Mouse (Mus musculus) fat pad, adult 2 months (tissue): ENCODE measurements around the gene Nat9.

Experiments
- DNase-seq: peaks from one replicate; pipeline ENCODE4 v3.0.0-alpha.2; 2011; ENCODE audit warnings: low read depth, low spot score; ENCODE audit errors: extremely low read depth

Gene Nat9

DNA sequence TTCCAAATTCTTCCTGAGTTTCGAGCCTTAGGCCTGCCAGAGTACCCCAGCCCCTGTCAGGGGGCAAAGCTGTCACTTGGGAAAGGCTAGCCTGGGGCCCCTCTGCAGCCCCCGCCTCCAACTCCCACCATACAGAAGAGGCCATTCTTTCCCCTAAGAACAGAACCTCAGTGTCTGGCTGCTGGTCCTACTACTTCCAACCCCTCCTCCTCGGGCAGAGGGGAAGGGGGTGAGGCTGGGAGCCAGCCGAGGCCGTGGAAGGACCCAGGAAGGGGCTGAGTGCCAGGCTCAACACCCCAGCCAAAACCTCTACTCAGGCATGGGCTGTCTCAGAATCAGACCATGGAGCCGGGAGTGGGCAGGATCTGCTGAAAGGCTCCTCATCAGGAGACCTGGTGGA is 8.5 kb downstream of the Nat9 start:
- DNase-seq = no peak

DNA sequence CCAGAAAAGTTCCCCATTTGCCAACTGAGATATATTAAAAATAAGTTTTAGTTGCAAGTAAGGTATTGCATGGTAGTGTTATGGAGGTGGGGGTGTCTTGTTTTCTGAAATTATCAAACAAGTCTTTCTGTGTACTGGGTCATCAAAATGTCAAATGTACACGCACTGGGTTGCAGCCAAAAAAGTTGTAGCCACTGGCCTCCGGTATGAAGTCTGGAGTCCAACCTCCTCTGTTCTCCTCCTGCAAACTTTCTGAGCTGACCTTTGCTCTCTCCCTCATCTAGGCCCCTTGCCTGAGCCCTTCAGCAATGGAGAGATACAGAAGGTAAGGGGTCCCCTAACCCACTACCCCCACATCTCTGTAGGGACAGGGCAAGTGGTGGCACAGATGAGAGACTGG is 8.9 kb downstream of the Nat9 start:
- DNase-seq = no peak

DNA sequence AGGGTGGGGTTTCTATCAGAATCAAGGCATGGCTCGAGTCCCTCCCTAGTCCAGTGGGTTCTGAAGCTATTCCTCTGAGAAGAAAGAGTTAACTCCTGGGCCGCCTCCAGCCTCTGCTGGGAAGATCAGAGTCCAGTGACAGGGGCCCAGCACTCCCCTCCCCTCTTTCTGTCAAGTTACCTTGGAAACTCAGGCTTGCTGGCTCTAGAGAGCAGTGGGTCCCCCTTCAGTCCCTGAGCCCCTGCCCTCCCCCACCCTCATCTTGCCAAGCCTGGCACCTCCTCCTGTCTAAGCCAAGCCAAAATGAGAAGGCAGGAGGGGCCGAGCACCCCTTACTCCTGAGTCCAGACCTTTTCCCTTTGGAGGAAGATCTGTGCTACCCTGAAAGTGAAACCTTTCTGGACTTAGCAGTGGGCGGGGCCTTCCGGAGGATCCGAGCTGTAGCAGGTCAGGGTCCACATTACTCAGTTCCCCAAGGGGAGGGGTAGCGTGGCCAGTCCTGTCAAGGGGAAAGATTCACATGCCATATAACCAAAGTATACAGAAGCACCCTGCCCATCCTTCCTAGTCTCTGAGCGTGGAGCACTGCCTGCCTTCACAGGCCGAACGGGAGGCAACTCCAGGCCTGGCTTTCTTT is 10.0 kb downstream of the Nat9 start:
- DNase-seq = no peak

DNA sequence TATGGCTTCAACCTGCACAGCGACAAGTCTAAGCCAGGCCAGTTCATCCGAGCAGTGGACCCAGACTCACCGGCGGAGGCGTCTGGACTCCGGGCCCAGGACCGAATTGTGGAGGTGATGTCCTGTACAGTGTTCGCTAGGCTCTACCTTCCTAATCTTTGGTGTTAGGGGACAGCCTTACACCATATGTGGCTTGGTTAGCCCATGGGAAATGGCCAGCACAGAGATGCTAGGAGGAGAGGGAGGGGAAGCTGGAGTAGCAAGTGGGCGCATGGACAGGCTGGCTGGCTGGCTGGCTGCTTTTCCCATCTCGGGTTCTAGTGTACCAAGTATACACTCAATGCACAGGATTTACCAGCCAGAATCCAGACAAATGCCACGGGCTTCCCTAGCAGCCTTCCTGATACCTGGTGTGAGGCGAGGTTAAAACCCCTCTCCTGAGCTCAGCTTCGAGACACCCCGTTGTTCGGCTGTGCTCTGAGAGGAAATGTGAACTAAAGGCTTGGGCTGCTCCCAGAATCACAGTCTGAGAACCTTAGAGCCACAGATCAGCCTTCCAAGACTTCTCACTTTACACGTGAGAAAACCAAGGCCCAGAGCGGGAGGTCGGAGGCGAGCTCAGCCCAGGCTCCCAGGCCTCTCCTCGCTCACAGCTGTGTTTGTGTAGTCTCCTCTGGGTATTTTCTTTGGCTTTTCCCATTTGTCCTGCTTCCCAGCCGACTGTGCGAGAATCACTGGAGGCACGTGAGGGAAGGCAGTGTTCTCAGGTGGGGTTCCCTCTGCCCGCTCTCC is 11.1 kb downstream of the Nat9 start:
- DNase-seq = no peak

DNA sequence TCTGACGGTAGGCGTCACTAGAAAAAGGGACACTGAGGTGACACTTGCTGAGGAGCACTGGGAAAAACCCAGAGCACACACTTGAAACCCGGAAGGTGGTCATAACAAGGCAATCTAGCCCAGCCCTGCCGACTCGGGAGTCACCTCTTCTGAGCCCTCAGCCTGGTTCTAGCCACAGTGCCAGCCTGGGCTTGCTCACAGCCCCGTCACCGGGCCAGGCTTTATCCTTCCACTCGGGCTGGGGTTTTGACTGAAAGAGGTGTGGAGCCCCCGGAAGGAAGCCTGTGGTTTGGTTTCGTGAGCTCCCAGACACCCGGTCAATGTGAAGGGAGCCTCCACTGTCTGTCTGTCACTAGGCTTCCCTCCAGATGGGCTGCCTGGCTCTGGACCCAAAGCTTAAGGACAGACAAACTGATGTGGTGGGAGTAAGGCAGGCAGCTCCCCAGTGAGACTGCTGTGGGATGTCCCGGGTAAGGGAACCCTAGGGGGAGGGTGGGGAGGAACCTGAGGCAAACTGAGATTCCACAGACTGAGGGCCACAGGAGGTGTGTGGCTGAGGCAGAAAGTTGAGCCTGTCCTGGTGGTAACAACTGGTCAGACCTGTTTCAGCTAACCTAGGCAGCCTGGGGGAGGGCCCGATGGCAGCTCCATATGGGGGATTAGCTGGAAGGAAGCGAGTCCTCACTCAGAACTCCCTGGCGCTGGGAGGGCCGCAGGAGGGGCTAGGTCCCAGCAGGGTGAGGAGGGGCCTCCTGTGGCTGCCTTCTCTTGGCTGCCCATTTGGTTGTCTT is 13.9 kb downstream of the Nat9 start:
- no peak for DNase-seq

DNA sequence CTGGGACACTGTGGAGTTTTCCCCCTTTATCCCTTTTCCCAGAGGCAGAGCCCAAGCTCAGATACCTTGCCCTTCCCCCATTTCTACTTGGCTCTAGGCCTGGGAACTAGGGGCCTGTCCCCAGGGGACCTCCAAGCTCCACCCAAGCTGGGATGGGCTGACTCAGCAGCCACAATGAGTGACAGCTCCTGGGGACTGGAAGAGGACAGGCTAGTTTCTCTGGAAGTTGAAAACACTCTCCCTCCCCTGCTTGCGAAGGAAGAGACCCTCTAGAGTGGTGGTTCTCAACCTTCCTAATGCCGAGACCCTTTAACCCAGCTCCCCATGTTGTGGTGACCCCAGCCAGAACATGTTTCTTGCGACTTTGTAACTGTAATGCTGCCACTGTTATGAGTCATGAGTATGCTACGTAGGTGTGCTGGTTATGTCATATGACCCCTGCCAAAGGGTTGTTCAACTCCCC is 14.8 kb downstream of the Nat9 start:
- DNase-seq = no peak

DNA sequence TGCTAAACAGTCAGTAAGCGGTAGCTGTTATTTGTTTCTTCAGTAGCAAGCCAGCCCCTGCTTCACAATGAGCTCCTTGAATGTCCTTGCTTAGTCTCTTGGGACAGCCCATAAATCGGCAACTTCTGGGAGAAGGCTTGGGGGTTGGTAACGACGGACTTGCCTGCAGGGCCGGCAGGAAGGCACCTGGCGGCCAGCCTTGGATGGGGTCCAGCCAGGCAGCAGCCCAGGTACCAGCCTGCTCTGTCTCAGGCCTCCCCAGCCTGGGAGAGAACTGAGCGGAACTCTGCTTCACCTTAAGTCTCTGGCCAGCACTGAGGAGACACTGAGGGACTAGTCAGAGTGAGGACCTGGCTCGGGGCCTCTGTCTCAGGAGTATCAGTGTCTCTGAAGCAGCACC is 16.5 kb downstream of the Nat9 start:
- no peak for DNase-seq

DNA sequence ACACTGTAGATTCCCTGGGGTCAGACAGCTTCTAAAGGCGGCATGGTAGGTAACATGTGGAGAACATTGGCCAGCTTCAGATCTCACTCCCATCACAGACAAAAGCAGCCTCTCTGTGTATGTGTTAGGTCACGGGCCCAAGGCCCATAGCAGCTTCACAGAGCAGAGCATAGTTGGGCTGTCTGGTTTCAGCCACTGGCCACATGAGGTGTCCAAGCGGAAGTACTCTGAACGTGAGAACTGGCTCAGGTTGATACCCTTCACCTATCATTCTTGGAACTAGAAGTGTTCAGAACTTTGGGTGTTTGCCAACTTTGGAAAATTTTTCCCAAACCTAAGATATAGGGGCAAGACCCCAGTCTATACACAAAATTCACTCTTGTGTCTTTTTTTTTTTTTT is 18.2 kb downstream of the Nat9 start:
- no peak for DNase-seq

DNA sequence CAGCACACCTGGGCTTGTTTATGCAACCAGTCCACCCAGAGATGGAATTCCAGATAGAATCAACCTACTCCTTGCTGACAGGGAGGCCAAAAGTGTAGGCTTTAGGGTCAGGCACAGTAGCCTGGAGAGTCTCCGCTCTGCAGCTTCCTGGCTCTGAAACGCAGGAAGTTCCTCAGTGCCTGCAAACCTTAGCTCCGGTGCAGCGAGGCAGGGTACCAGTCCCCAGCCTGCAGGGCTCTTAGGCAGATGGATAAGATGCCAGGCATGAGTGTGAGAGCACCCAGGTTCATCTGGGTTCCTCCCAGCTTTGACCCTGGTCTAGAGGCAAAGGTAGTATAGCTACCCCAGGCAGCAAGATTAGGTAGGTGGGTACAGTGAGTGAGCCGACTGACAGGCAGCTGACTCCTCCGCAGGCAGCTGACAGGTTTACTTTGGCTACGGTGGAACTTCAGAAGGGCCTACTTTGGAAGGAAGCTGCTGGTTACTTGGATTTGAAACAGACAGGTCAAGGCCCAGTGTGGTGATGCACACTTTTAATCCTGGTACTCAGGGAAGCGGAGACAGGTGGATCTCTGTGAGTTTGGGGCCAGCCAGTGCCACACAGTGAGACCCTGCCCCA is 19.9 kb downstream of the Nat9 start:
- peak; percentile 65 for DNase-seq

DNA sequence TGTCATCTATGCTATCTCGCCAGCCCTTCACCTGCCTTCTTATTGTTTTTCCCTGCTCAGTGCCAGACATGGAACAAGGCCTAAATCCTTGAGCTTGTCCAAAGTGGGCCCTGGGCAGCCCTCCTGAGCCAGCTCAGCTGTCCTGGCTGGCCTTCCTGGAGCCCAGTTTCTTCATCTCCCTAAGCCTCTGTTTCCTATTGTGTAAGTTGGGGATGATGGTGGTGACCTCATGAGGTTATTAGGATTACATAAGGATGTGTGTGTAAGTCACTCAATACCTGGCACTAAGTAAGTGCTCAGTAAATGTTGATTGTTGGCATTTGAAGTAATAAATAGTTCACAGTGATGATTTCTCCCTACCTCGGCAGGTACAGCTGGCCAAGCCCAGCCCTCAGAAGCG is 20.9 kb downstream of the Nat9 start:
- DNase-seq = peak; percentile 85

DNA sequence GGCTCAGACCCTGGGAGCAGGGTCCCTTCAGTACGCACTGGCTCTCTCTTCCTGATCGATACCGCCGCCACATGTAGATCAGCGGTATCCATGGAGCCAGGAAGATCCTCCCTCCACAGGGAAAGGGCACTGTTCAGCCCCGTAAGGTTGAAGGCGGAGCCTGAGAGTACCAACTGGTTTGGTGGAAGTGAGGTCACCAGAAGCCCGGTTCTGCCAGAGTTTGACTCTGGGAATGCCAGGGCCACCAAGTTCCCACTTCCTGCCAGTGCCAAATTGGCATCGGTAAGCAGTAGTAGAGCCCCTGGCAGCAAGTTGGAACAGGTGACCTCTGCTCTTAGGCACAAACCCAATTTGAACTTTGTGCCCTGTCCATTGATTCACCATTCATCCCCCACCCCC is 22.7 kb downstream of the Nat9 start:
- peak; percentile 50 for DNase-seq

DNA sequence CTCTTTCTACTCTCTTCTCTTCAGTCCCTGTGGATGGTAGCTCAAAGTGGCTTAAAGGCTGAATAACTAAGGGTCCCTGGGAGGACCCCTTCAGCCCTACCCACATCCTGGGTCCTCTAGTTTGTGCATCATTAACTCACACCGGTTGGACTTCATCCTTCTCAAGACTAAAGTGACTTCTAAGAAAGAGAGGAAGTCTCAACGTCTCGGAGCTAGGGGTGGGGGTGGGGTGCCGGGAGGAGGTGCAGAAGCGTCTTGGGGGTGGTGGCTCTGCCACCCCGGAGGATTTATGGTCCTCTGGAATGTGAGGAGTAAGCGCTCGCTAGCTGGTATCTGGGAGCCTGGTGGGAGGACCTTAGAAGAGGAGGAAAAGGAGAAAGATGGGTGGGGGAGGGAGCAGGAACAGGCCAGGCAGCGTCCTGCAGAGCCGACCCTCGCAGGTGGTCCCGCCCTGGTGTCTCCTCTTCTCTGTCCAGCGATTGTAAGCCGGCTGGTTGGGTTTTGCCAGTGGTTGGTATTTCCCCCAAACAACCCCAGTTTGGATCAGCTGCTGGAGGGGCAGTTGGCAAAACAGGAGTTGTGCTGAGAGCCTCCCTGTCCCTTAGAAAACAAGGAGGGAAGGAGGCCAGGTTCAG is 23.2 kb downstream of the Nat9 start:
- no peak for DNase-seq

DNA sequence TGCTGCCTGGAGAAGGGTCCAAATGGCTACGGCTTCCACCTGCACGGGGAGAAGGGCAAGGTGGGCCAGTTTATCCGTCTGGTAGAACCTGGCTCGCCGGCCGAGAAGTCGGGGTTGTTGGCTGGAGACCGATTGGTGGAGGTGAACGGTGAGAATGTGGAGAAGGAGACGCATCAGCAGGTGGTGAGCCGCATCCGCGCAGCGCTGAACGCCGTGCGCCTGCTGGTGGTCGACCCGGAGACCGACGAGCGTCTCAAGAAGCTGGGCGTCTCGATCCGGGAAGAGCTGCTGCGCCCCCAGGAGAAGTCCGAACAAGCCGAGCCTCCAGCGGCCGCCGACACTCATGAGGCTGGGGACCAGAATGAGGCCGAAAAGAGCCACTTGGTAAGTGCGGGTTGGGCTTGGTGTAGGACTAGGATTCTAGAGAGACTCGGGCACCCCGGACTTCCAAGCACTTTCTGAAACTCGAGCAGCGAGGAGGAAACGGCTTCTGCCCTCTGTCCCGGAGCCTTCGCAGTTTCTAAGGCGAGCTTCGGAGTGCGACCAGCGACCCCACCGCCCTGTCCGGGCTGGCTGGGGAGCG is 24.0 kb downstream of the Nat9 start:
- no peak for DNase-seq

DNA sequence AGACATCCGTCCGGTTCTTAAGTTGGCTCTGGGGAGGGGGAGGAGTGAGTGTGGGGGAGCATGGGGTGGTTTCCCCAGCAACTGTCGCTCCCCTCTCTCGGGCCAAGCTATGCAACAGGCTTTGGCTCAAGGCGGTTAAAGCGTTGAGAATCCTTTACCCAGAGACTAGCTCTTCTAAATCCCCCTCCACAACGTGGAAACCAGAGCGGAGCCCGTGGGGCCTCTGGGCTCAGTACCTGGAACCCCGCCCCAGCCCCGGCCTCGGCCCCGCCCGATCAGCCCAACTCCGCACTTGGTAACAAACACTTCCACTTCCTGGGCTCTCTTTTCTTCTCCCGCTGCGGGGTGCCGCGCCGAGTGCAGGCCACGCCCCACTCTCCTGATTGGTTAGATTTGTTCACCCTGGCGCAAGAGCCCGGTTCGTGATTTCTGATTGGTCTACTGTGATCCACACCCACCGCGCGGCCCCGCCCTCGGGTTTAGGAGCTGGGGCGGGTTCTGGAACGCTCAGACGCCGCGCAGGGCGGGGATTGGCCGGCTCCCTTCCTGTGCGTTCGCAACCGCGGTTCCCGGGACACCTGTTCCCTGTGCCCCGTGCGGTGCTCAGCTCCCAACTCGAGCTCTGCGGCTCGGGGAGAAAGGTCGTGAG is 24.7 kb downstream of the Nat9 start, which contains the start of gene Slc9a3r1:
Slc9a3r1 (plus strand) TSS at position 510 of the 649 bp plus-strand sequence.
- DNase-seq = peak; percentile 80

DNA sequence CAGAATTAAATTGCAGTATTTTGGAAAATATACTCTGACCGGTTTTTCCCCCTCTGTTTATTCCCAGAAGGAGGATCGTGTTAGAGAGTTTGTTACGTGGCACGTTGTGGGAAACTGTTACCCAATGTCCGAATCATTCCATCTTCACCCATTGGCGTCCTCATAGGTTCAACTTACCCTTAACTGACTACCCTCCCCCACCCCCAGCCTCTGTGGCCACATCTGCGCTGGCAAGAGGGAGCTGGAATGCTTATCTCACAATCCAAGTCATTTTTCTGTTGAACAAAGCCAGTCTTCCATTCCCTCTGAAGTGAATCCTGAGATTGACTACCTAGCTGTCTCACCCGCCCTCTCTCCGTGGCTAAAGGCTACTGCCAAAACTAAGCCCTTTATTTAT is 25.5 kb downstream of the Nat9 start:
- no peak for DNase-seq

DNA sequence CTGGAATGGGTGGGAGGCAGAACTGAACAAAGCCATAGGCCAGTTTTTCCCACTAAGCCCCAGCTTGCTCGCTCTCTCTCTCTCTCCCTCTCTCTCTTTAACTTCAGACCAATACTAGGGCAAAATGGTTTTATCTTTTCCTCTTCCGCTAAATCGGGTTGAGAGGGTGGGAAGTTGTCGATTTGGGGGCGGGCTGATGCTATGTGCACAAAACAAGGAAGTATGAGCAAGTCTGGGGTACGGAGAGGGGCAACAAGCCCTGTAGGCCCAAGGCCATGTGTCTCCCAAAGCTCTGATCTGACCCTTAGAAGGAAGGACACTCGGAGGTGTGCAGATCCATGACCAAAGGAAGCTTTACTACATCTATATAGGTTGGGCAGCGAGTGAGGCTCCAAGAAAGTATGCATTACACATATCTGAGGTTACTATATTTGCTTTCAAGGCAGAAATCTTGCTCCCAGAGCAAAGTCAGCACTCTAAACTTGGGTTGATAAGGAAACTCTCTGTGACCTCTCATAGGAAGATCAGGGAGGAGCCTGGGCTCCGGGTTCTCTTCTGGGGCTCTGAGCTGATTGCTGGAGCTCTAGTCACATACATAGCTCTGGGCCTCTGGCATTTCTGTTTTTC is 26.0 kb downstream of the Nat9 start:
- DNase-seq = no peak

DNA sequence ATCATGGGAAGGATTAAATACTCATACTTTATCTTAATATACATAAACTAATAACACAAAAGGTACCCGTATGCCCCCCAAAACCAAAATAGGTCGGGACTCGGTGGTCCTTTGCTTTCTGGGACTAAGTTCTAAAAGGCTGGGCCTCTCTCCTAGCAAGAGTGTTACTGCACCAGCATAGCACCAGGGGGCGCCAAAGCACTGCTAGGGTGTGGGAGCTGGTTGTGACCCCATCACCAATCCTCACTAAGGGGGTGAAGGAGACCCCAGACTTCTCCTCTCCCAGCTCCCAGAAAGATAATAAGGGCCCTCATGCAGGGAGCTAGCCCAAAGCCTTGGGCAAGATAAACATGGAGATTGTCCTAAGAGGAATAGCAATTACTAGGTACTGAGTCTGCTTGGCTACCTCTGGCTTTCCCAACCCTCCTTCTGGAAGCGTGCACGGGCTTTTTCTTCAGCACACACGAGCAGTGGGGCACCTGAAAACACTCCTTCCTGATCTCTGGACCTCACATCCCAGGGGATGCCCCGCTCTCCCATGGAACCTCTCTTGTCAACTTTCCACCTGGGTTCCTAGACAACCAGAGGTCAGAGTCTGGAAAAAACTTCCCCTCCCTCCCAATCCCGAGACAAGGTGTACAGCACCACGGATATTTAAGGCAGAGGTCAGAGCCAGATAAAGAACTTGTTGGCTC is 26.6 kb downstream of the Nat9 start:
- no peak for DNase-seq

DNA sequence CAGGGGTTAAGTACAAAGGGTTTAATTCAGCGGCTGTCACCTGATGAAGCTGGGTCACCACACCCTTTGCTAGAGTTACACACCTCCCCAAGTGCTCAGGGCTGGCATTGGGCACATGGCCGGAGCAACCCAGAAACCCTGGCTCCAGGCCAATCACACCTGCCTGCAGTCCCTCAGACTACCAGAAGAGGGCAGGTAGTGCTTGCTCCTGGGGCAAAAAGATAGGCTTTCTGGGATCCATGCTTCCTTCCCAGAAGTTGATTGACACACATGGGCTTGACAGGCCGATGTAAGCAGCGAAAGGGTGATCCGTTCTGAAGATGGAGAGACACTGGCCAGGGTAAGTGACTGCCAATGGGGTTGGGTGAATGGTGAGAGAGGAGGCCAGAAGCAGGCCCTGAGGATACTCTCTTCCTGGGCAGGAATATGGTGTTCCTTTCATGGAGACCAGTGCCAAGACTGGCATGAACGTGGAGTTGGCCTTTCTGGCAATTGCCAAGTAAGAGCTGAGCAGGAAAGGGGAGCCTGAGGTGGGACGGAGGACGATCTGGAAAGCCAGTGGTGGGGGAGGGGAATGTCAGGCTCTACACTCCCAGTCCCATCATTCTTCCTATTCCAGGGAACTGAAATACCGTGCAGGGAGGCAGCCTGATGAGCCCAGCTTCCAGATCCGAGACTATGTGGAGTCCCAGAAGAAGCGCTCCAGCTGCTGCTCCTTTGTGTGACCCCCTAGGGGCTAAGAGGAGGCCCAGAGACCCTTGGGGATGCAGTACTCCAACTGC is 27.5 kb downstream of the Nat9 start:
- no peak for DNase-seq
